Mouse (Mus musculus): ENCODE results near the gene Cops7a.

- TF ChIP-seq POLR2A (IDR thresholded peaks at IDR 0.05; ENCODE audit: insufficient read depth, low read length): no peak
- TF ChIP-seq CTCF (IDR thresholded peaks at IDR 0.05; ENCODE audit: low read depth, low read length): no peak
These were observed 40.1 kb downstream of the Cops7a start for GRCm38 (mm10) chr6:124925173-124925793.

Measured in ES-Bruce4 (cell line).